Mouse (Mus musculus) kidney, adult 8-10 months (tissue): Measurements from ENCODE around the gene Nav2.
A peak's percentile ranks its signal among the peaks of the same experiment; 100 is the strongest.

Experiments used
- DNase-seq, 2 experiments: peaks; one replicate each; pipeline ENCODE4 v3.0.0; 2022

The Nav2 gene

GRCm38 (mm10) chr7:49012027-49012426 is 103.5 kb downstream of the Nav2 start:
- DNase-seq = no peak

- DNase-seq = no peak
Measured at GRCm38 (mm10) chr7:49014480-49014879, 106.0 kb downstream of the Nav2 start.

GRCm38 (mm10) chr7:49015297-49015696 is 106.8 kb downstream of the Nav2 start:
- no peak for DNase-seq

GRCm38 (mm10) chr7:49016088-49016487 is 107.6 kb downstream of the Nav2 start:
- no peak for DNase-seq

- DNase-seq = no peak
Measured at GRCm38 (mm10) chr7:49017794-49018193, 109.3 kb downstream of the Nav2 start.

GRCm38 (mm10) chr7:49018478-49018914 is 110.0 kb downstream of the Nav2 start:
- no peak for DNase-seq

GRCm38 (mm10) chr7:49025026-49025815 is 116.7 kb downstream of the Nav2 start:
- no peak for DNase-seq

GRCm38 (mm10) chr7:49025991-49026390 is 117.5 kb downstream of the Nav2 start:
- DNase-seq = no peak

GRCm38 (mm10) chr7:49026466-49026865 is 118.0 kb downstream of the Nav2 start:
- DNase-seq = no peak

- DNase-seq = no peak
Measured at GRCm38 (mm10) chr7:49029282-49030012, 120.9 kb downstream of the Nav2 start.

GRCm38 (mm10) chr7:49032216-49032615 is 123.7 kb downstream of the Nav2 start:
- peak; percentile 48 to 69 for DNase-seq

GRCm38 (mm10) chr7:49034253-49034652 is 125.7 kb downstream of the Nav2 start:
- no peak for DNase-seq

GRCm38 (mm10) chr7:49040163-49040562 is 131.6 kb downstream of the Nav2 start:
- no peak for DNase-seq

GRCm38 (mm10) chr7:49041334-49042070 is 133.0 kb downstream of the Nav2 start:
- DNase-seq = no peak

- peak; percentile 19 for DNase-seq
Measured at GRCm38 (mm10) chr7:49045499-49046346, 137.2 kb downstream of the Nav2 start.

- DNase-seq = peak; percentile 7
Measured at GRCm38 (mm10) chr7:49046347-49046989, 138.0 kb downstream of the Nav2 start.

GRCm38 (mm10) chr7:49047336-49047735 is 138.8 kb downstream of the Nav2 start:
- DNase-seq = no peak

GRCm38 (mm10) chr7:49052871-49053618 is 144.5 kb downstream of the Nav2 start:
- DNase-seq = no peak

GRCm38 (mm10) chr7:49055273-49055672 is 146.8 kb downstream of the Nav2 start:
- DNase-seq = no peak

- no peak for DNase-seq
Measured at GRCm38 (mm10) chr7:49058304-49059012, 149.9 kb downstream of the Nav2 start.
